Mouse (Mus musculus) gastrocnemius, postnatal 14 days (tissue): ENCODE measurements around the gene Map2k5. TPM values are rescaled to one million over a fixed set of nuclear protein-coding genes. Genes with fewer than 3 reads are reported as not detected.

ENCODE experiments used
- total RNA-seq, 2 experiments: library from RNA; stranded (reverse); gene quantifications; 2 replicates each; pipeline ENCODE4 v1.2.3; 2021

Map2k5 gene
- total RNA-seq, 2 experiments from 2014 or later, result 14.4 to 15.0 TPM

Other genes with a start within 250 kb of the Map2k5 start
- gene Skor1, start 228.9 kb downstream of the Map2k5 start, total RNA-seq, result under 1 TPM in 1 of 2 experiments, not detected in 1; 0.12 TPM
- gene 2300009A05Rik, start 21.3 kb upstream of the Map2k5 start, total RNA-seq, result 10 to 100 TPM; 27.7 to 32.2 TPM
- under 1 TPM in 1 of 2 experiments, not detected in 1; 0.07 TPM for gene Iqch, start 224.6 kb upstream of the Map2k5 start, total RNA-seq
- 10 to 100 TPM in 1 of 2 experiments, 1 to 10 TPM in 1; 9.3 to 11.2 TPM for gene Aagab, start 224.8 kb upstream of the Map2k5 start, total RNA-seq